Mouse (Mus musculus) inflammation-experienced regulatory T-cells, adult 16 weeks (primary cell): ENCODE data around the gene Pi4kb. TPM values are rescaled to one million over a fixed set of nuclear protein-coding genes. Genes with fewer than 3 reads are reported as not detected.

Experiments
- polyA plus RNA-seq: library from polyadenylated mRNA; unstranded; fragments of 100-300 nt; shearing (Covaris generic); gene quantifications from one replicate; pipeline ENCODE4 v1.2.1, GENCODE M21; 2017

Pi4kb gene
- polyA plus RNA-seq: 17.1 TPM

GRCm38 (mm10) chr3:94974528-94975422, at the start of gene Pi4kb:
Gene Pi4kb (plus strand): TSS chr3:94974731.

GRCm38 (mm10) chr3:94932809-94933564, 41.5 kb upstream of the Pi4kb start, which contains the start of gene Selenbp1:
Gene Selenbp1 (plus strand): TSS chr3:94933056.

GRCm38 (mm10) chr3:94953764-94954616, 20.5 kb upstream of the Pi4kb start, which contains the start of gene Rfx5:
Gene Rfx5 (plus strand): TSS chr3:94954075.

GRCm38 (mm10) chr3:95015337-95015872, 40.9 kb downstream of the Pi4kb start, which contains the start of gene Zfp687:
Gene Zfp687 (minus strand): TSS chr3:95015448.

GRCm38 (mm10) chr3:95042166-95042837, 67.8 kb downstream of the Pi4kb start, which contains the start of gene Psmd4:
Gene Psmd4 (minus strand): TSS chr3:95042614.

Other genes starting within 250 kb of the Pi4kb start
- not detected for gene Cgn, start 188.2 kb upstream of the Pi4kb start, polyA plus RNA-seq
- gene Pogz, start 137.2 kb upstream of the Pi4kb start, polyA plus RNA-seq: 20.4 TPM
- gene Psmb4, start 87.8 kb upstream of the Pi4kb start, polyA plus RNA-seq: 348 TPM
- gene Selenbp1, start 41.7 kb upstream of the Pi4kb start, polyA plus RNA-seq: 6.7 TPM
- gene Rfx5, start 20.7 kb upstream of the Pi4kb start, polyA plus RNA-seq: 29.7 TPM
- 96.9 TPM for gene Zfp687, start 40.7 kb downstream of the Pi4kb start, polyA plus RNA-seq
- 321 TPM for gene Psmd4, start 67.9 kb downstream of the Pi4kb start, polyA plus RNA-seq
- gene Pip5k1a, start 132.2 kb downstream of the Pi4kb start, polyA plus RNA-seq: 37.0 TPM
- gene Vps72, start 136.3 kb downstream of the Pi4kb start, polyA plus RNA-seq: 128 TPM
- gene Tmod4, start 149.7 kb downstream of the Pi4kb start, polyA plus RNA-seq: 3.8 TPM
- gene Scnm1, start 159.3 kb downstream of the Pi4kb start, polyA plus RNA-seq: 111 TPM
- 34.8 TPM for gene Lysmd1, start 159.4 kb downstream of the Pi4kb start, polyA plus RNA-seq
- gene Tnfaip8l2, start 167.6 kb downstream of the Pi4kb start, polyA plus RNA-seq: 282 TPM
- 0.43 TPM for gene Sema6c, start 185.7 kb downstream of the Pi4kb start, polyA plus RNA-seq
- 34.6 TPM for gene Gabpb2, start 243.2 kb downstream of the Pi4kb start, polyA plus RNA-seq